ENCODE assay signal across 15 mouse cellular contexts in the genomic region with DNA sequence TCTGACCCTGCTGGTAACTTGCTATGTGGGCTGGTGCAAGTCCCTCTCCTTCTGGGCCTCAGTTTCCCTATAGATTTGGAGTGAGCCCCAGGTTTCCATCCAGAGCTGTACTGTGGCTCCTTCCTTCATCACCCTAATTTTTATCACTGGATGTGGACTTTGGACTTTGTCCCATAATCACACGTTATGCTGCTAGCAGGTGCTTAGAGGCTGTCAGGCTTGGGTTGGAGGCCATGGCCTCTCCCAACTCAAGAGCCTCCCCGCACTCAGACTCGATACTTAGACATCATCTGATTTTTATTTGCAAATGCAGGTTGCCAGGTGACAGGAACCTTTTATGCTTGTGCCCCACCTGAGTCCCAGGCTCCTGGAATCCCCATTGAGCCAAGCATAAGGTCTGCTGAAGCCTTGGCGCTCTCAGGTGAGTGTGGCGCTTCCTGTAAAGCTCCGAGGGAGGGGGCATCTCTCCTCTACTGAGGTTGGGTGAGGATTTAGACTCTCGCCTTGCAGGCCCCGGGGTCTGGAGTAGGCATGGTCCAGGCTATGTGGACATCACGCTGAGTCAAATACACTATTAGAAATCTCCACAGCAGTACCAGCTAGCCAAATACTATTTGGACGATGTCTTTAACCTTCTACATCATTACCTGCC. TPM values are rescaled to one million over a fixed set of nuclear protein-coding genes. Genes with fewer than 3 reads are reported as not detected.
"Had no signal": no experiment of that assay in that cellular context is flagged by ENCODE, and none has a peak within 500 bp of the region (broad histone marks: within the 10 kb centered on the region; RNA-seq: fewer than 3 reads in every experiment).

No protein-coding gene starts in this region.

- DNase-seq: kidney, adult 11 months; kidney, adult 9 months; kidney, postnatal 36 days; layer of hippocampus, adult 9-11 months; layer of hippocampus, postnatal 36 days; lung, embryonic 14.5 days; lung, postnatal 36 days; right cerebral cortex, postnatal 14 days; thymus, adult 2 months; thymus, postnatal 25 days had no signal

- H3K9me3 ChIP-seq: liver, embryonic 15.5 days; midbrain, embryonic 13.5 days had no signal

- ATAC-seq: midbrain, embryonic 13.5 days had no signal

- H3K4me3 ChIP-seq: liver, embryonic 15.5 days; midbrain, embryonic 13.5 days had no signal

- H3K9ac ChIP-seq: liver, embryonic 15.5 days; lung, embryonic 14.5 days; midbrain, embryonic 13.5 days had no signal

- H3K36me3 ChIP-seq: liver, embryonic 15.5 days; midbrain, embryonic 13.5 days had no signal

- H3K4me2 ChIP-seq: liver, embryonic 11.5 days; liver, embryonic 15.5 days; lung, embryonic 14.5 days; midbrain, embryonic 13.5 days had no signal

- H3K27ac ChIP-seq: kidney, postnatal 0 days; liver, embryonic 15.5 days; midbrain, embryonic 13.5 days had no signal

- H3K4me1 ChIP-seq: liver, embryonic 15.5 days had no signal

RNA-seq across cellular contexts. Expression of a gene that starts 5.9 kb away (rescaled TPM):
- polyA plus RNA-seq: neural tube, embryonic 14.5 days had no signal
